Mouse (Mus musculus): ENCODE results near the gene Opcml.

DNA sequence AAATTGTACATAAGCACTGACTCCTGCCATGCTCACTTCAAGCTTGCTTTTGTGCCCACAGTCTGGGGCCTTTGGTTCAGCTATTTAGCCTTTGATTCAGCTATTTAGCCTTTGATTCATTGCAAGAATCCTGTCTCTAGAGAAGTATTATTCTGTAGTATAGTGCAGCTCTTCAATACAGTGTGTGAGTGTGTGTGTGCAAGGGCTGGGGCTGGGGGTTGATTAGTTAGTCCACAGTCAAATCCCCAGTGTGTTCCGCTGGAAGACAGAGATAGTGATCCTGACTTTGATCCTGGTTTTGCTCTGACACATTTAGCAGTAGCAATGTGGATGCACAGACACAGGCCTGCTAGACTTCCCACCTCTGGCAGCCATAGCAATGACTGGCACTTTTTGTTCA is 797.9 kb downstream of the Opcml start:
- no peak for TF ChIP-seq POLR2A (IDR thresholded peaks at IDR 0.05; ENCODE audit: extremely low read depth, insufficient read depth, low read length)
- no peak for TF ChIP-seq CTCF (IDR thresholded peaks at IDR 0.05; ENCODE audit: low read depth, low read length)

Data from liver, adult 2 months (tissue).